Mouse (Mus musculus): ENCODE data around the gene Wnt5b. TPM values are rescaled to one million over a fixed set of nuclear protein-coding genes. Genes with fewer than 3 reads are reported as not detected.

Gene Wnt5b
- polyA plus RNA-seq, 1 experiment from 2014 or later, result 1.8 TPM

GRCm38 (mm10) chr6:119466921-119467784, 77.0 kb downstream of the Wnt5b start:
- Histone ChIP-seq H3K27ac (ENCODE audit: low read depth, low read length) (0 out of 2 replicates have a peak overlapping the region, but pooled peaks have one; percentile 35), H3K4me3 (ENCODE audit: low read depth, low read length) (no peak overlapping the region), H3K9ac (ENCODE audit: low read depth, low read length) (no peak overlapping the region), H3K9me3 (ENCODE audit: control insufficient read depth) (no peaks in the 10 kb centered on the region), H3K36me3 (ENCODE audit: control insufficient read depth, insufficient read depth) (no peaks in the 10 kb centered on the region), H3K4me2 (replicated peaks; ENCODE audit: low read depth) (no peak overlapping the region), H3K27me3 (replicated peaks; ENCODE audit: control insufficient read depth, insufficient read depth, low read length) (no peaks in the 10 kb centered on the region), H3K4me1 (replicated peaks; ENCODE audit: control insufficient read depth, insufficient read depth, low read length) (no peaks in the 10 kb centered on the region)
- ATAC-seq, result peak; percentile 25; the same call in 1 of the 2 replicates
- TF ChIP-seq CTCF (IDR thresholded peaks at IDR 0.05; ENCODE audit: low read depth), result no peak
- 53% methylated on average over 10 of the region's 10 CpGs for WGBS

GRCm38 (mm10) chr6:119466161-119466560, 78.0 kb downstream of the Wnt5b start:
- no peak for ATAC-seq
- TF ChIP-seq CTCF (IDR thresholded peaks at IDR 0.05; ENCODE audit: low read depth), result no peak
- no peak overlapping the region for H3K4me2 ChIP-seq (replicated peaks; ENCODE audit: low read depth)
- no peaks in the 10 kb centered on the region for H3K9me3 ChIP-seq (ENCODE audit: control insufficient read depth)
- H3K27me3 ChIP-seq (replicated peaks; ENCODE audit: control insufficient read depth, insufficient read depth, low read length), result no peaks in the 10 kb centered on the region
- no peaks in the 10 kb centered on the region for H3K4me1 ChIP-seq (replicated peaks; ENCODE audit: control insufficient read depth, insufficient read depth, low read length)
- H3K36me3 ChIP-seq (ENCODE audit: control insufficient read depth, insufficient read depth), result no peaks in the 10 kb centered on the region
- no peak overlapping the region for H3K27ac ChIP-seq (ENCODE audit: low read depth, low read length)
- H3K4me3 ChIP-seq (ENCODE audit: low read depth, low read length), result no peak overlapping the region
- H3K9ac ChIP-seq (ENCODE audit: low read depth, low read length), result no peak overlapping the region
- 97% methylated on average over 1 of the region's 1 CpGs for WGBS

GRCm38 (mm10) chr6:119460391-119460790, 83.8 kb downstream of the Wnt5b start:
- no peak for ATAC-seq
- TF ChIP-seq CTCF (IDR thresholded peaks at IDR 0.05; ENCODE audit: low read depth), result no peak

GRCm38 (mm10) chr6:119459041-119459440, 85.1 kb downstream of the Wnt5b start:
- Histone ChIP-seq H3K4me3 (ENCODE audit: low read depth, low read length) (no peak overlapping the region), H3K9me3 (ENCODE audit: control insufficient read depth) (no peaks in the 10 kb centered on the region), H3K36me3 (ENCODE audit: control insufficient read depth, insufficient read depth) (no peaks in the 10 kb centered on the region), H3K9ac (ENCODE audit: low read depth, low read length) (no peak overlapping the region), H3K4me1 (replicated peaks; ENCODE audit: control insufficient read depth, insufficient read depth, low read length) (no peaks in the 10 kb centered on the region), H3K4me2 (replicated peaks; ENCODE audit: low read depth) (no peak overlapping the region), H3K27ac (ENCODE audit: low read depth, low read length) (no peak overlapping the region), H3K27me3 (replicated peaks; ENCODE audit: control insufficient read depth, insufficient read depth, low read length) (no peaks in the 10 kb centered on the region)
- 54% methylated on average over 4 of the region's 4 CpGs for WGBS
- no peak for ATAC-seq
- no peak for TF ChIP-seq CTCF (IDR thresholded peaks at IDR 0.05; ENCODE audit: low read depth)

More at GRCm38 (mm10) chr6:119460391-119460790, 83.8 kb downstream of the Wnt5b start:
- Histone ChIP-seq H3K4me2 (replicated peaks; ENCODE audit: low read depth) (no peak overlapping the region), H3K4me3 (ENCODE audit: low read depth, low read length) (no peak overlapping the region), H3K9ac (ENCODE audit: low read depth, low read length) (no peak overlapping the region), H3K36me3 (ENCODE audit: control insufficient read depth, insufficient read depth) (no peaks in the 10 kb centered on the region), H3K4me1 (replicated peaks; ENCODE audit: control insufficient read depth, insufficient read depth, low read length) (no peaks in the 10 kb centered on the region), H3K9me3 (ENCODE audit: control insufficient read depth) (no peaks in the 10 kb centered on the region), H3K27me3 (replicated peaks; ENCODE audit: control insufficient read depth, insufficient read depth, low read length) (no peaks in the 10 kb centered on the region), H3K27ac (ENCODE audit: low read depth, low read length) (no peak overlapping the region)
- WGBS, result 74% methylated on average over 5 of the region's 5 CpGs

- no peak overlapping the region for H3K9ac ChIP-seq (ENCODE audit: low read depth, low read length)
- H3K4me2 ChIP-seq (replicated peaks; ENCODE audit: low read depth), result no peak overlapping the region
- no peaks in the 10 kb centered on the region for H3K4me1 ChIP-seq (replicated peaks; ENCODE audit: control insufficient read depth, insufficient read depth, low read length)
- H3K27me3 ChIP-seq (replicated peaks; ENCODE audit: control insufficient read depth, insufficient read depth, low read length), result no peaks in the 10 kb centered on the region
- TF ChIP-seq CTCF (IDR thresholded peaks at IDR 0.05; ENCODE audit: low read depth), result no peak
- H3K4me3 ChIP-seq (ENCODE audit: low read depth, low read length), result no peak overlapping the region
- WGBS, result 74% methylated on average over 8 of the region's 8 CpGs
- no peak for ATAC-seq
- no peak overlapping the region for H3K27ac ChIP-seq (ENCODE audit: low read depth, low read length)
- H3K9me3 ChIP-seq (ENCODE audit: control insufficient read depth), result no peaks in the 10 kb centered on the region
- H3K36me3 ChIP-seq (ENCODE audit: control insufficient read depth, insufficient read depth), result no peaks in the 10 kb centered on the region
These were observed 86.0 kb downstream of the Wnt5b start for GRCm38 (mm10) chr6:119458166-119458565.

DNA sequence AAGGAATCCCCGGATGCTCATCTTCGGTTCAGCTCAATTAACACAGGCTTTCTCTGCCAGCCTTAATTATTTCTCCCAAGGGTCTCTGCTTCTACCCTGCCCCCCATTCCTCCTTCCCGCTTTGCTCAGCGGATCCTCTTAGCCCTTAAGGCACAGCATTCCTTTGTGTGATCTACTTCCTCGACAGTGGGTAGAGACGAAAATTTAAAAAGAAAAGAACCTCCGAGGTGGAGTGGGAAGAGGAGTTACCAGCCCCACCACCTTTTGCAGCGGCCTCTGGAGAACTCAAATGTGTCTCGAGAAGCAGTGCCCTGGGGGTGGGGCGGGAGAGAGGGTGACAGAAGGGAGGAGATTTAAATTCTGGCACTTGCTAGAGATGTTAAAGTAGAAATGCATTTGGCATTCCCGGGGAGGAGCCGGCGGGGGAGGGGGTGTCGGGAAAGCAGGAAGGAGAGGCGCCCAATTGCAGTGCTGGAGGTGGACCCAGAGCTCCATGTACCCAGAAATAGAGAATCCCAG, 92.1 kb downstream of the Wnt5b start:
- Histone ChIP-seq H3K4me3 (ENCODE audit: low read depth, low read length) (peak overlapping the region; percentile 31), H3K9me3 (ENCODE audit: control insufficient read depth) (no peaks in the 10 kb centered on the region), H3K27ac (ENCODE audit: low read depth, low read length) (no peak overlapping the region), H3K27me3 (replicated peaks; ENCODE audit: control insufficient read depth, insufficient read depth, low read length) (no peaks in the 10 kb centered on the region; the same call in 1 of the 2 replicates), H3K36me3 (ENCODE audit: control insufficient read depth, insufficient read depth) (no peaks in the 10 kb centered on the region), H3K4me2 (replicated peaks; ENCODE audit: low read depth) (peak overlapping the region; percentile 64), H3K4me1 (replicated peaks; ENCODE audit: control insufficient read depth, insufficient read depth, low read length) (no peaks in the 10 kb centered on the region), H3K9ac (ENCODE audit: low read depth, low read length) (no peak overlapping the region)
- 13% methylated on average over 15 of the region's 15 CpGs for WGBS
- no peak for ATAC-seq
- no peak for TF ChIP-seq CTCF (IDR thresholded peaks at IDR 0.05; ENCODE audit: low read depth)

Measured in intestine, postnatal 0 days (tissue).